Mouse (Mus musculus) testis, adult 2 months (tissue): ENCODE results near the gene Atp4b. TPM values are rescaled to one million over a fixed set of nuclear protein-coding genes. Genes with fewer than 3 reads are reported as not detected.
A peak's percentile ranks its signal among the peaks of the same experiment; 100 is the strongest.
"Not testable (repeated sequence)": the region's sequence is repeated elsewhere in the genome, so short reads cannot be mapped to it uniquely, and the experiment has no call there.

Experiments
- H3K27ac ChIP-seq: fragments of 200-500 bp; 2 replicates; pipeline ENCODE4 v1.5.1; 2012; ENCODE audit warnings: low read depth, low read length; ENCODE audit not compliant: control insufficient read depth, insufficient read depth
- H3K27me3 ChIP-seq: fragments of 200-500 bp; 2 replicates; pipeline ENCODE4 v1.6.1; 2012; ENCODE audit warnings: mild to moderate bottlenecking, low read length, moderate library complexity; ENCODE audit not compliant: control insufficient read depth, insufficient read depth
- H3K36me3 ChIP-seq: fragments of 200-500 bp; 2 replicates; pipeline ENCODE4 v1.6.1; 2012; ENCODE audit warnings: mild to moderate bottlenecking, low read length; ENCODE audit not compliant: control insufficient read depth, insufficient read depth
- H3K4me1 ChIP-seq: fragments of 200-500 bp; 2 replicates; pipeline ENCODE4 v1.6.1; 2012; ENCODE audit warnings: low read length; ENCODE audit not compliant: control insufficient read depth, insufficient read depth
- H3K4me3 ChIP-seq: fragments of 200-500 bp; 2 replicates; pipeline ENCODE4 v1.5.1; 2012; ENCODE audit warnings: low read depth, mild to moderate bottlenecking, low read length, moderate library complexity, mixed read lengths; ENCODE audit not compliant: control insufficient read depth
- CTCF ChIP-seq: fragments of 200-500 bp; IDR thresholded peaks from 2 replicates; pipeline ENCODE4 v1.5.1; 2012; ENCODE audit warnings: low read depth, mild to moderate bottlenecking, inconsistent platforms, low read length, moderate library complexity; ENCODE audit not compliant: control insufficient read depth, insufficient read depth, insufficient replicate concordance
- POLR2A ChIP-seq: fragments of 200-500 bp; IDR thresholded peaks from 2 replicates; pipeline ENCODE4 v1.6.1; 2012; ENCODE audit warnings: low read depth, mild to moderate bottlenecking, inconsistent platforms, low read length, moderate library complexity; ENCODE audit not compliant: control insufficient read depth
- polyA plus RNA-seq: library from polyadenylated mRNA; depleted of rRNA; stranded (reverse); fragments of >200 nt; gene quantifications from 2 replicates; pipeline ENCODE4 v1.2.3, GENCODE M21; 2012; rRNA removed

The Atp4b gene
- polyA plus RNA-seq, 1 experiment = 0.10 TPM

- TF ChIP-seq CTCF = 0 out of 2 replicates have a peak, but pooled peaks have one; percentile 1
- TF ChIP-seq POLR2A = no peak
- no peaks in the 10 kb centered on the region; the same call in 1 of the 2 replicates for H3K36me3 ChIP-seq
- H3K27ac ChIP-seq = no peak overlapping the region
- H3K4me3 ChIP-seq = no peak overlapping the region
- peaks cover 4% of the 10 kb centered on the region for H3K4me1 ChIP-seq
- no peaks in the 10 kb centered on the region for H3K27me3 ChIP-seq
Observed at GRCm38 (mm10) chr8:13340650-13341049, 56.0 kb downstream of the Atp4b start.

- Histone ChIP-seq H3K4me1 (peaks cover 4% of the 10 kb centered on the region), H3K36me3 (no peaks in the 10 kb centered on the region; the same call in 1 of the 2 replicates), H3K4me3 (peak overlapping the region; percentile 32; the same call in 1 of the 2 replicates), H3K27me3 (no peaks in the 10 kb centered on the region), H3K27ac (no peak overlapping the region)
- TF ChIP-seq POLR2A (no peak), CTCF (no peak)
Observed at GRCm38 (mm10) chr8:13339646-13339990, 57.0 kb downstream of the Atp4b start.

GRCm38 (mm10) chr8:13338901-13339645, 57.6 kb downstream of the Atp4b start:
- peaks cover 4% of the 10 kb centered on the region for H3K4me1 ChIP-seq
- peak overlapping the region; percentile 44 for H3K27ac ChIP-seq
- no peaks in the 10 kb centered on the region for H3K27me3 ChIP-seq
- H3K4me3 ChIP-seq = peak overlapping the region; percentile 65
- H3K36me3 ChIP-seq = no peaks in the 10 kb centered on the region; the same call in 1 of the 2 replicates
- TF ChIP-seq CTCF (no peak), POLR2A (no peak)

- H3K27ac ChIP-seq = peak within 1 kb of the TSS; percentile 44
Observed at GRCm38 (mm10) chr8:13338255-13338860, 58.3 kb downstream of the Atp4b start, which contains the start of gene Tfdp1. Gene Tfdp1 (plus strand): TSS chr8:13338751.

GRCm38 (mm10) chr8:13337678-13338077, 58.9 kb downstream of the Atp4b start:
- no peak overlapping the region for H3K4me3 ChIP-seq
- H3K36me3 ChIP-seq = no peaks in the 10 kb centered on the region; the same call in 1 of the 2 replicates
- H3K4me1 ChIP-seq = peaks cover 4% of the 10 kb centered on the region
- no peak overlapping the region for H3K27ac ChIP-seq
- TF ChIP-seq CTCF (no peak), POLR2A (no peak)
- no peaks in the 10 kb centered on the region for H3K27me3 ChIP-seq

More at GRCm38 (mm10) chr8:13338255-13338860, 58.3 kb downstream of the Atp4b start, which contains the start of gene Tfdp1:
- Histone ChIP-seq H3K4me1 (peaks cover 4% of the 10 kb centered on the region), H3K4me3 (peak within 1 kb of the TSS; percentile 65), H3K27me3 (no peaks in the 10 kb centered on the region), H3K36me3 (no peaks in the 10 kb centered on the region; the same call in 1 of the 2 replicates)
- TF ChIP-seq CTCF = no peak
- TF ChIP-seq POLR2A = peak; percentile 26; the same call in 1 of the 2 replicates

DNA sequence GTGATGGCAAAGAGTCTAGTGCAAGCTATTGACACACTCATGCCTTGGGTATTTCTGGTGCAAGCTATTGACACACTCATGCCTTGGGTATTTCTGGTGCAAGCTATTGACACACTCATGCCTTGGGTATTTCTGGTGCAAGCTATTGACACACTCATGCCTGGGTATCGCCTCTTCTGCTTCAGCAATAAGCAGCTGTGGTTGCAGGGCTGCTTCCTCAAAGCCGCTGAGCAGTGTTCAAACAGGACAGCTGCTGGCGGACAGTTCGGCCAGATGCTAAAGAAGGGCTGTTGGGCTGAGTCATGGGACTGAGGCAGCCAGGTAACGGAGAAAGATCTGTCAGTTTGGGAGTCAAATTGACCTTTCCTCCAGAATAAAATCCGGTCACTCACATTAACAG, 59.4 kb downstream of the Atp4b start:
- not testable (repeated sequence) for H3K4me1 ChIP-seq, H3K4me3 ChIP-seq, H3K36me3 ChIP-seq, H3K27me3 ChIP-seq, H3K27ac ChIP-seq

Other genes with a start within 250 kb of the Atp4b start
- 583 and 634 TPM in 2 replicates for gene Lamp1, start 237.7 kb downstream of the Atp4b start, polyA plus RNA-seq
- 1.6 and 97.7 TPM in 2 replicates for gene Grtp1, start 196.2 kb downstream of the Atp4b start, polyA plus RNA-seq
- 0.06 TPM in 1 of 2 replicates, not detected in the other for gene Adprhl1, start 142.7 kb downstream of the Atp4b start, polyA plus RNA-seq
- 5.4 and 5.6 TPM in 2 replicates for gene Dcun1d2, start 108.7 kb downstream of the Atp4b start, polyA plus RNA-seq
- 11.5 and 14.2 TPM in 2 replicates for gene Tmco3, start 108.6 kb downstream of the Atp4b start, polyA plus RNA-seq
- gene Tfdp1, start 58.1 kb downstream of the Atp4b start, polyA plus RNA-seq = 42.0 and 44.9 TPM in 2 replicates
- gene Grk1, start 8.3 kb upstream of the Atp4b start, polyA plus RNA-seq = 0.01 and 0.04 TPM in 2 replicates
- gene Tmem255b, start 38.4 kb upstream of the Atp4b start, polyA plus RNA-seq = 4.0 TPM in 2 replicates
- gene Gas6, start 97.7 kb upstream of the Atp4b start, polyA plus RNA-seq = 54.9 and 57.8 TPM in 2 replicates
- gene 1700029H14Rik, start 165.6 kb upstream of the Atp4b start, polyA plus RNA-seq = 536 and 642 TPM in 2 replicates